Mouse (Mus musculus): ENCODE measurements at regions not wholly inside any gene's neighbourhood (a gene's known extent, or its start where the extent isn't known, plus 50 kb on each side); places are given as distances from the start of the nearest gene placed in this dataset.

GRCm38 (mm10) chr10:98650533-98650932, 263.7 kb upstream of the Atp2b1 start:
- H3K9ac ChIP-seq (replicated peaks; ENCODE audit: low read length) = no peak overlapping the region
- ATAC-seq (ENCODE audit: low FRiP score, low TSS enrichment) = no peak
- no peaks in the 10 kb centered on the region for H3K4me1 ChIP-seq (ENCODE audit: insufficient read depth, low read length)
- 83% methylated on average over 4 of the region's 4 CpGs for WGBS
- no peak overlapping the region for H3K27ac ChIP-seq (ENCODE audit: low read length)
- no peaks in the 10 kb centered on the region for H3K36me3 ChIP-seq (ENCODE audit: insufficient read depth, low read length)
- no peaks in the 10 kb centered on the region for H3K27me3 ChIP-seq (ENCODE audit: insufficient read depth, low read length)
- H3K4me3 ChIP-seq (ENCODE audit: low read length) = no peak overlapping the region
- H3K9me3 ChIP-seq (ENCODE audit: low read length) = no peaks in the 10 kb centered on the region
- no peak overlapping the region for H3K4me2 ChIP-seq (replicated peaks; ENCODE audit: low read depth, low read length)

GRCm38 (mm10) chr10:98651127-98651526, 263.1 kb upstream of the Atp2b1 start:
- H3K27me3 ChIP-seq (ENCODE audit: insufficient read depth, low read length) = no peaks in the 10 kb centered on the region
- H3K36me3 ChIP-seq (ENCODE audit: insufficient read depth, low read length) = no peaks in the 10 kb centered on the region
- H3K4me2 ChIP-seq (replicated peaks; ENCODE audit: low read depth, low read length) = no peak overlapping the region
- no peak for ATAC-seq (ENCODE audit: low FRiP score, low TSS enrichment)
- no peak overlapping the region for H3K9ac ChIP-seq (replicated peaks; ENCODE audit: low read length)
- H3K4me3 ChIP-seq (ENCODE audit: low read length) = no peak overlapping the region
- no peaks in the 10 kb centered on the region for H3K4me1 ChIP-seq (ENCODE audit: insufficient read depth, low read length)
- H3K9me3 ChIP-seq (ENCODE audit: low read length) = no peaks in the 10 kb centered on the region
- 77% methylated on average over 6 of the region's 6 CpGs for WGBS
- no peak overlapping the region for H3K27ac ChIP-seq (ENCODE audit: low read length)

DNA sequence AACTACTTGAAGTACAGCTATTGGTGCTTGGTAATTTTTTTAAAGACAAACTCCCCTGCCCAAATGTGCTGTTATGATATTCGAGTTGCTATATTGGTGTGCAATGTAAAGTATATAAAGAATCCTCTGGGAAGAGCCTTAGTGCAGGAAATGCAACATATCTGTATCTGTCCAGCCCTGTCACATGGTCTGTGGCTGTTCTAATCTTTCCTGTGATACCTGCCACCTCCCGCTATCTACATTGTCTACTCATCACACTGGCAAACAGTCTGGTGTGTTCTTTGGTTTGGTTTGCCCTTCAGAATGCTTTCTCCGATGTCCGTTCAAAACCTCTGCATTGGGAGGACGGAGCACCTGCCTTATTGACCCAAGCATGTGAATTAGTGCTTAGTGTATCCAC, 262.6 kb upstream of the Atp2b1 start:
- no peak overlapping the region for H3K4me2 ChIP-seq (replicated peaks; ENCODE audit: low read depth, low read length)
- H3K9me3 ChIP-seq (ENCODE audit: low read length) = no peaks in the 10 kb centered on the region
- no peak overlapping the region for H3K4me3 ChIP-seq (ENCODE audit: low read length)
- 93% methylated on average over 5 of the region's 5 CpGs for WGBS
- no peak for ATAC-seq (ENCODE audit: low FRiP score, low TSS enrichment)
- no peak overlapping the region for H3K27ac ChIP-seq (ENCODE audit: low read length)
- no peaks in the 10 kb centered on the region for H3K4me1 ChIP-seq (ENCODE audit: insufficient read depth, low read length)
- H3K36me3 ChIP-seq (ENCODE audit: insufficient read depth, low read length) = no peaks in the 10 kb centered on the region
- no peak overlapping the region for H3K9ac ChIP-seq (replicated peaks; ENCODE audit: low read length)
- no peaks in the 10 kb centered on the region for H3K27me3 ChIP-seq (ENCODE audit: insufficient read depth, low read length)

DNA sequence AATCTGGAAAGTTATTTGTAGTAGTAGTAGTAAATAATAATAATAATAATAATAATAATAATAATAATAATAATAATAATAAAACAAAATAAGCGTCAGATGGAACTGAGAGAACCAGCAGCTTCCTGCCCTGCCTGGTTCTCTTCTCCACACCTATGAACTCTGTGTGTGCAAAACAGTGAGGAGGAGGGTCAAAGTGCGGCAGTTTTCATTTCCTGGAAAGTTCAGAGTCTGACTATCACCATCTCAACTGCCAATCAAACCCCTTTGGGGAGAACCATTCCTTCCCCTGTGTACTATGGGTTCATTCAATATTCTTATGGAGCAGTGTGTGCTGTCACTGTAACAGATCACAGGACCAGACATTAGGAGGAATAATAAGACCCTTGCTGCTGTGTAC, 262.1 kb upstream of the Atp2b1 start:
- H3K9me3 ChIP-seq (ENCODE audit: low read length) = no peaks in the 10 kb centered on the region
- H3K36me3 ChIP-seq (ENCODE audit: insufficient read depth, low read length) = no peaks in the 10 kb centered on the region
- no peak overlapping the region for H3K9ac ChIP-seq (replicated peaks; ENCODE audit: low read length)
- H3K27me3 ChIP-seq (ENCODE audit: insufficient read depth, low read length) = no peaks in the 10 kb centered on the region
- H3K27ac ChIP-seq (ENCODE audit: low read length) = no peak overlapping the region
- H3K4me3 ChIP-seq (ENCODE audit: low read length) = no peak overlapping the region
- no peak for ATAC-seq (ENCODE audit: low FRiP score, low TSS enrichment)
- H3K4me1 ChIP-seq (ENCODE audit: insufficient read depth, low read length) = no peaks in the 10 kb centered on the region
- no peak overlapping the region for H3K4me2 ChIP-seq (replicated peaks; ENCODE audit: low read depth, low read length)
- WGBS = 88% methylated on average over 2 of the region's 2 CpGs

- Histone ChIP-seq H3K27ac (ENCODE audit: low read length) (no peak overlapping the region), H3K27me3 (ENCODE audit: insufficient read depth, low read length) (no peaks in the 10 kb centered on the region), H3K9me3 (ENCODE audit: low read length) (no peaks in the 10 kb centered on the region), H3K4me1 (ENCODE audit: insufficient read depth, low read length) (no peaks in the 10 kb centered on the region), H3K4me3 (ENCODE audit: low read length) (no peak overlapping the region), H3K36me3 (ENCODE audit: insufficient read depth, low read length) (no peaks in the 10 kb centered on the region), H3K9ac (replicated peaks; ENCODE audit: low read length) (no peak overlapping the region), H3K4me2 (replicated peaks; ENCODE audit: low read depth, low read length) (no peak overlapping the region)
- ATAC-seq (ENCODE audit: low FRiP score, low TSS enrichment) = no peak
- 81% methylated on average over 1 of the region's 1 CpGs for WGBS
Measured at GRCm38 (mm10) chr10:98660747-98661146, 253.5 kb upstream of the Atp2b1 start.

GRCm38 (mm10) chr10:98665936-98666505, 248.2 kb upstream of the Atp2b1 start:
- ATAC-seq (ENCODE audit: low FRiP score, low TSS enrichment) = no peak
- WGBS = 92% methylated on average over 3 of the region's 3 CpGs

GRCm38 (mm10) chr10:98667728-98668127, 246.5 kb upstream of the Atp2b1 start:
- Histone ChIP-seq H3K9me3 (ENCODE audit: low read length) (no peaks in the 10 kb centered on the region), H3K9ac (replicated peaks; ENCODE audit: low read length) (no peak overlapping the region), H3K27me3 (ENCODE audit: insufficient read depth, low read length) (no peaks in the 10 kb centered on the region), H3K4me2 (replicated peaks; ENCODE audit: low read depth, low read length) (no peak overlapping the region), H3K36me3 (ENCODE audit: insufficient read depth, low read length) (no peaks in the 10 kb centered on the region), H3K4me1 (ENCODE audit: insufficient read depth, low read length) (no peaks in the 10 kb centered on the region), H3K4me3 (ENCODE audit: low read length) (no peak overlapping the region), H3K27ac (ENCODE audit: low read length) (no peak overlapping the region)
- 73% methylated on average over 1 of the region's 1 CpGs for WGBS
- no peak for ATAC-seq (ENCODE audit: low FRiP score, low TSS enrichment)

More at GRCm38 (mm10) chr10:98665936-98666505, 248.2 kb upstream of the Atp2b1 start:
- H3K36me3 ChIP-seq (ENCODE audit: insufficient read depth, low read length) = no peaks in the 10 kb centered on the region
- H3K9me3 ChIP-seq (ENCODE audit: low read length) = no peaks in the 10 kb centered on the region
- H3K4me1 ChIP-seq (ENCODE audit: insufficient read depth, low read length) = no peaks in the 10 kb centered on the region
- no peak overlapping the region for H3K27ac ChIP-seq (ENCODE audit: low read length)
- H3K9ac ChIP-seq (replicated peaks; ENCODE audit: low read length) = no peak overlapping the region
- H3K4me3 ChIP-seq (ENCODE audit: low read length) = no peak overlapping the region
- no peak overlapping the region for H3K4me2 ChIP-seq (replicated peaks; ENCODE audit: low read depth, low read length)
- H3K27me3 ChIP-seq (ENCODE audit: insufficient read depth, low read length) = no peaks in the 10 kb centered on the region

- WGBS = 62% methylated on average over 1 of the region's 1 CpGs
- Histone ChIP-seq H3K4me2 (replicated peaks; ENCODE audit: low read depth, low read length) (no peak overlapping the region), H3K9me3 (ENCODE audit: low read length) (no peaks in the 10 kb centered on the region), H3K36me3 (ENCODE audit: insufficient read depth, low read length) (no peaks in the 10 kb centered on the region), H3K27me3 (ENCODE audit: insufficient read depth, low read length) (no peaks in the 10 kb centered on the region), H3K4me1 (ENCODE audit: insufficient read depth, low read length) (0 out of 2 replicates have a peak, but pooled peaks cover 6% of the 10 kb centered on the region), H3K4me3 (ENCODE audit: low read length) (no peak overlapping the region), H3K9ac (replicated peaks; ENCODE audit: low read length) (no peak overlapping the region), H3K27ac (ENCODE audit: low read length) (peak overlapping the region; percentile 61; the same call in 1 of the 2 replicates)
- 0 out of 2 replicates have a peak, but pooled peaks have one; percentile 49 for ATAC-seq (ENCODE audit: low FRiP score, low TSS enrichment)
Measured at GRCm38 (mm10) chr10:98674131-98674530, 240.1 kb upstream of the Atp2b1 start.

DNA sequence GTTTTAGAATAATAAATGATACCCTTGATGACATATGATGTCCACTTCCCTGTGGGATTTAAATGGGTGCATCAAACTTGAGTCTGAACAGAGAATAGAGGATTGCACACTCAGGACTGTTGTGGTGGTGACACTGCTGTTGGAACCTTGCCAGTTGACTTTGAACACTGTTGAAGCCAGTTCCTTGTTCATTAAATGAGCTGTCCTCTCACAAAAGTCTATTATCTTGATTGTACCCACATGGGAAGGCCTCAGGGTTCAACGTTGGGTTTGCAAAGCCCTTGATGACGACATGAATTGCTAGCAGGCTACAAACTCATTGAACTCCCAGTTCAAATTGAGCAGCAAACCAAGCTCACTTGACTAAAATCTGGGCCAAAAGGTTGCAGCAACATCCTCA, 237.3 kb upstream of the Atp2b1 start:
- H3K4me1 ChIP-seq (ENCODE audit: insufficient read depth, low read length) = 0 out of 2 replicates have a peak, but pooled peaks cover 6% of the 10 kb centered on the region
- no peak overlapping the region for H3K4me2 ChIP-seq (replicated peaks; ENCODE audit: low read depth, low read length)
- H3K27ac ChIP-seq (ENCODE audit: low read length) = no peak overlapping the region
- no peak for ATAC-seq (ENCODE audit: low FRiP score, low TSS enrichment)
- no peak overlapping the region for H3K9ac ChIP-seq (replicated peaks; ENCODE audit: low read length)
- WGBS = 77% methylated on average over 2 of the region's 2 CpGs
- no peaks in the 10 kb centered on the region for H3K36me3 ChIP-seq (ENCODE audit: insufficient read depth, low read length)
- H3K27me3 ChIP-seq (ENCODE audit: insufficient read depth, low read length) = no peaks in the 10 kb centered on the region
- no peaks in the 10 kb centered on the region for H3K9me3 ChIP-seq (ENCODE audit: low read length)
- no peak overlapping the region for H3K4me3 ChIP-seq (ENCODE audit: low read length)

- Histone ChIP-seq H3K9ac (replicated peaks; ENCODE audit: low read length) (no peak overlapping the region), H3K4me3 (ENCODE audit: low read length) (no peak overlapping the region), H3K4me2 (replicated peaks; ENCODE audit: low read depth, low read length) (no peak overlapping the region), H3K4me1 (ENCODE audit: insufficient read depth, low read length) (0 out of 2 replicates have a peak, but pooled peaks cover 6% of the 10 kb centered on the region), H3K36me3 (ENCODE audit: insufficient read depth, low read length) (no peaks in the 10 kb centered on the region), H3K27me3 (ENCODE audit: insufficient read depth, low read length) (no peaks in the 10 kb centered on the region), H3K9me3 (ENCODE audit: low read length) (no peaks in the 10 kb centered on the region), H3K27ac (ENCODE audit: low read length) (no peak overlapping the region)
- 40% methylated on average over 4 of the region's 4 CpGs for WGBS
- no peak for ATAC-seq (ENCODE audit: low FRiP score, low TSS enrichment)
Measured at GRCm38 (mm10) chr10:98678234-98678633, 236.0 kb upstream of the Atp2b1 start.
